Mouse (Mus musculus) embryonic facial prominence, embryonic 14.5 days (tissue): Measurements from ENCODE around the gene Lingo4. TPM values are rescaled to one million over a fixed set of nuclear protein-coding genes. Genes with fewer than 3 reads are reported as not detected.

Source experiments
- ATAC-seq: fragments of 200-750 bp; cut with Nextera tagmentation; 2 replicates; pipeline ENCODE4 v1.8.0; 2017; ENCODE audit warnings: low read depth, moderate number of reproducible peaks, moderate TSS enrichment
- DNase-seq: peaks from one replicate; pipeline ENCODE4 v3.0.0-alpha.2; 2015; ENCODE audit warnings: low spot score
- H3K27ac ChIP-seq: fragments of 300-500 bp; sonication (generic); replicated peaks from 2 replicates; pipeline ENCODE4 v1.5.1; 2014; ENCODE audit warnings: low read depth, mild to moderate bottlenecking, low read length, moderate library complexity
- H3K27me3 ChIP-seq: fragments of 300-500 bp; sonication (generic); replicated peaks from 2 replicates; pipeline ENCODE4 v1.6.1; 2014; ENCODE audit warnings: low read length; ENCODE audit not compliant: control insufficient read depth, insufficient read depth
- H3K36me3 ChIP-seq: fragments of 300-500 bp; sonication (generic); 2 replicates; pipeline ENCODE4 v1.6.1; 2014; ENCODE audit warnings: low read length, mixed read lengths; ENCODE audit not compliant: control insufficient read depth, insufficient read depth
- H3K4me1 ChIP-seq: fragments of 300-500 bp; sonication (generic); 2 replicates; pipeline ENCODE4 v1.6.1; 2014; ENCODE audit warnings: antibody characterized with exemption, low read length; ENCODE audit not compliant: control insufficient read depth, insufficient read depth
- H3K4me2 ChIP-seq: fragments of 300-500 bp; sonication (generic); 2 replicates; pipeline ENCODE4 v1.6.1; 2014; ENCODE audit warnings: low read depth, mild to moderate bottlenecking, low read length, moderate library complexity, mixed read lengths
- H3K4me3 ChIP-seq: fragments of 300-500 bp; sonication (generic); 2 replicates; pipeline ENCODE4 v1.5.1; 2014; ENCODE audit warnings: low read depth, mild to moderate bottlenecking, low read length
- H3K9ac ChIP-seq: fragments of 300-500 bp; sonication (generic); 2 replicates; pipeline ENCODE4 v1.6.1; 2014; ENCODE audit warnings: low read depth, mild to moderate bottlenecking, low read length, moderate library complexity, mixed read lengths
- H3K9me3 ChIP-seq: fragments of 300-500 bp; sonication (generic); 2 replicates; pipeline ENCODE4 v1.6.1; 2016; ENCODE audit warnings: low read length; ENCODE audit not compliant: control insufficient read depth
- WGBS: fragments of 180-500 bp; shearing (Covaris S2); extraction: QIAGEN DNeasy Blood & Tissue Kit; methylation state at CpG from one replicate; pipeline ENCODE4 v1.1.7; 2014; 5-methylcytosine and 5-hydroxymethylcytosine counted together
- polyA plus RNA-seq: library from polyadenylated mRNA; unstranded; fragments of >200 nt; fragmentation: Nextera tagmentation; extraction: Ambion mirVana; gene quantifications from 2 replicates; pipeline ENCODE4 v1.2.1, GENCODE M21; 2014

Lingo4 gene
- polyA plus RNA-seq, 1 experiment from 2014 or later, result 0.08 TPM

DNA sequence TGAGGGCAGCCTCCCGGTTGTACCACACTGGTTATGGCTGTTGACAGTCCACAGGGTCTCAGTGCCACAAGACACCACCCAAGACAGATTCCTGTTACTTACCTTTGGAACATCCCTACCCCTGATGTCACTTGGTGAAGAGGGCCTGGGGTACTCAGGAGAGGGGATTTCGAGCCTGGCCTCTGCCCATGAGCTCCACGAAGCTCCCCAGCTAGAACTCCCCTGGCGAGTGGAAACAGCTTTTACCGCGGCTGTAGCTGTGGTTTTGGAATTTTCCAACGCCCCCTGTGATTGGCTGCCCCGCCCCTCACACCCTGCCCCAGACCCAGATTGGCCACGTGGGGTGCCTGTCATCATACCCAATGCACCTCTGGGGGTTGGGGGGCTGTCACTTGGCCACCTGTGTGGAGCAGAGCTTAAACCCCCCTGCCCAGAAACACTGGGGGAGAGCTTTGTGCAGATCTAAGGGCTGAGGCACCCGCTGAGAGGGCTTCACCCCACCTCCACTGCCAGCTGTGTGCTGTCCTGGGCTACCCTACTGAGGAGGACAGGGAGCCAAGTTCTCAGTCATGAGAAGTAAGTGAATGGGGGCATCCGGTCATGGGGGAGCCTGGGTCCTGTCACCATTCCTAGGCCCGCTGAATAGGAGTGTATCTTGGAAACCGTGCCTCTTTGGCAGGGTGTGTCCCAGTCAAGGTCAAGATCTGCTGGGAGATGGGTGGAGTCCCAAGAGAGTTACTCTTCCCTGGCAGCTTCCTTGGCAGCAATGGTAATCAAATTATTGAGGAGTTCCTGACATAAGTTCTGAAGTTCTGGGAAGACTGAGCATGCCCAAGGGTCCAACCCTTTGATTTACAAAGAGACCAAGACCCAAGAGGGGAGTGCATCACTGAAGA lies 21.0 kb upstream of the Lingo4 start:
- 19% methylated on average over 13 of the region's 13 CpGs for WGBS
- no peaks in the 10 kb centered on the region for H3K9me3 ChIP-seq
- H3K27ac ChIP-seq, result no peak overlapping the region
- H3K4me3 ChIP-seq, result no peak overlapping the region
- no peak overlapping the region for H3K9ac ChIP-seq
- no peaks in the 10 kb centered on the region for H3K27me3 ChIP-seq
- H3K36me3 ChIP-seq, result no peaks in the 10 kb centered on the region
- no peak overlapping the region for H3K4me2 ChIP-seq
- H3K4me1 ChIP-seq, result peaks cover 17% of the 10 kb centered on the region
- DNase-seq (no peak), ATAC-seq (no peak)

DNA sequence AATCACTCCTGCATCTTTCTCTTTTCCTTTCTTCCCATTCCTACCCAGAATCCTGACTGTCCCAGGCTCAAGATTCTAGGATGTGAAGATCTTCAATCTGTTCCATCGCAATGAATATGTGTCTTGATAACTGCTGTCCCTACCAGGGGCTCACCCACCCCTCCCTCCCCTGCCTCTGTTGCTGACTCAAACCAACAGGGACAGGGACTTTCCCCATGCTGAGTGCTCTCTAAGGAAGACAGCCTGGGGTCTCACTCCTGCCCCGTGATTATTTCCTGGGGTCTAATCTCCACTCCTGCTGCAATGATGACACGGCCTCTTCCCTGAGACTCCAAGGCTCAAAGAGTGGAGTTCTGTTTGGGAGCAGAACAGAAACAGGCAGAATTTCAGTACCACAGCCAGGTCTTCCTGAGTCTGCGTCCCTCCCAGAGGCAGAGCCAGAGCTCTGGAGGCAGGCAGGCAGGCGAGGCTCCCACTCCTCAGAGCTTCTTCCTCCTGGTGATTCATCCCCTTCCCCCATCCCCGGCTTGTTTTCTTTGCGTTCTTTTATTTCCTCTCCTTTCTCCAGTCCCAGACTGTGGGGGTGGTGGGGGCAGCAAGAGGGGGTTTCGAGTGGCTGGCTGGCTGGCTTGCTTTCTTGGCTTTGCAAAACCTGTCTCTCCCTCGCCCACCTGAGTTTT lies 18.3 kb upstream of the Lingo4 start:
- DNase-seq (no peak), ATAC-seq (no peak)
- no peak overlapping the region for H3K4me3 ChIP-seq
- H3K4me2 ChIP-seq, result no peak overlapping the region
- 15% methylated on average over 9 of the region's 9 CpGs for WGBS
- H3K27ac ChIP-seq, result no peak overlapping the region
- no peaks in the 10 kb centered on the region for H3K27me3 ChIP-seq
- H3K9me3 ChIP-seq, result no peaks in the 10 kb centered on the region
- no peak overlapping the region for H3K9ac ChIP-seq
- H3K36me3 ChIP-seq, result no peaks in the 10 kb centered on the region
- H3K4me1 ChIP-seq, result peaks cover 5% of the 10 kb centered on the region; the same call in 1 of the 2 replicates

DNA sequence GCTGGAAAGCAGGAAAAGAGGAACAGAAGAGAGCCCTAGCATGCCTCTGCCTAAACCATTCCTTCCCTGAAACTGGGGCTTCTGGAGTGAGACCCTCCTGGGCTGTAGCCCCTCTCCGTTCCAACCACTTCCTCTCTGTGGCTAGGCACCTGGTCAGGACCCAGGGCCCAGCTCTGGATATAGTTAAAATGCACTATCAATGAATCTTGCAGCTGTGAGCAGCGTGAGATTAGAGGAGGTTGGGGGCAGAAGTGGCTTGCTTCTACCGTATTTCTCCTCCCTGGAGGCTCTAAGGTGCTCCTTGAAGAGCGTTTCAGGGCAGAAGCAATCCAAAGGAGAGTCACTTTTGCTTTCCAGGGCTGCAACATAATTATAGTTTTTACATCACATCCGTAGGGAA lies 16.0 kb upstream of the Lingo4 start:
- Histone ChIP-seq H3K4me1 (peaks cover 2% of the 10 kb centered on the region; the same call in 1 of the 2 replicates), H3K36me3 (no peaks in the 10 kb centered on the region), H3K9me3 (no peaks in the 10 kb centered on the region), H3K27ac (no peak overlapping the region), H3K27me3 (no peaks in the 10 kb centered on the region), H3K4me2 (no peak overlapping the region), H3K4me3 (no peak overlapping the region), H3K9ac (no peak overlapping the region)
- ATAC-seq (no peak), DNase-seq (no peak)
- WGBS, result 60% methylated on average over 5 of the region's 5 CpGs

DNA sequence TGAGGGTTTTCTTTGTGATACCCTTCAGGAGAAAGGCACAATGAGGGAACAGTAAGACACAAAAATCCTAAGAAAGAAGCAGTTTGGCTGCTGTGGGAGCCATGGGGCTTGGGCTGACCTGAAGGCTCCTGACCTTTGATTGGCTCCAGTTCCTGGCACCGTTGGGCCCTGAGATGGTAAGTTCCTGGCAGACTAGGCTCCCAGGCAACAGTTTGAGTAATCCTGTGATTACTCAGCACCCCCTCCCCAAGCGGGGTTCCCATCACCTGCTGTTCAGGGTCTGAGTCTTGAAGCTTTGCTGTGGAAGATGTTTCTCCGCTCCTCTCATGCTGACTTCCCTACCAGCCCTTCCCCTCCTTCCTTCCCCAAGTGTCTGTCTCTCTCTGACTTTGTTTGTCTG lies 14.8 kb upstream of the Lingo4 start:
- no peak overlapping the region for H3K4me3 ChIP-seq
- ATAC-seq (no peak), DNase-seq (no peak)
- H3K9ac ChIP-seq, result no peak overlapping the region
- H3K27me3 ChIP-seq, result no peaks in the 10 kb centered on the region
- no peaks in the 10 kb centered on the region for H3K36me3 ChIP-seq
- H3K4me2 ChIP-seq, result no peak overlapping the region
- WGBS, result 57% methylated on average over 3 of the region's 3 CpGs
- no peak overlapping the region for H3K27ac ChIP-seq
- H3K4me1 ChIP-seq, result no peaks in the 10 kb centered on the region
- H3K9me3 ChIP-seq, result no peaks in the 10 kb centered on the region

DNA sequence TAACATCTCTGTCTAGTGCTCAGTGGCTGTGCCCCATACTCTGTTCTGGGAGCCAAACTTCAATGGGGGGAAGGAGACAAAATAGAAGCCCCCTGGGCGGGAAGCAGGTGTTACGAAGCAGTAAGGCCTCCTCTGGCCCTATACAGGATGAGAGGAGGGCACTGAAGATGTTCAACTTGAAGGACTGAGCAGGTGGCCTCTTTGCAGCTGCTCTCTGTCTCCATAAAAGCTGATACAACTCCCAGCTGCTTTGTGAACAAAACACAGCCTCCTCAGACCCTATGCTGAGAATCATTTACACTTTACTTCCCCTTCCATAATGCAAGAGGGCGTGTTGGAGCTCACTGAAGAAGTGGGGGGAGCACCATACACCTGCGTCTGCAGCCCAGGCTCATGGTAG lies 11.6 kb upstream of the Lingo4 start:
- Histone ChIP-seq H3K9me3 (no peaks in the 10 kb centered on the region), H3K4me2 (no peak overlapping the region), H3K9ac (no peak overlapping the region), H3K27me3 (no peaks in the 10 kb centered on the region), H3K4me1 (no peaks in the 10 kb centered on the region), H3K36me3 (no peaks in the 10 kb centered on the region), H3K4me3 (no peak overlapping the region), H3K27ac (no peak overlapping the region)
- no peak for DNase-seq
- no peak for ATAC-seq
- WGBS, result 64% methylated on average over 4 of the region's 4 CpGs

DNA sequence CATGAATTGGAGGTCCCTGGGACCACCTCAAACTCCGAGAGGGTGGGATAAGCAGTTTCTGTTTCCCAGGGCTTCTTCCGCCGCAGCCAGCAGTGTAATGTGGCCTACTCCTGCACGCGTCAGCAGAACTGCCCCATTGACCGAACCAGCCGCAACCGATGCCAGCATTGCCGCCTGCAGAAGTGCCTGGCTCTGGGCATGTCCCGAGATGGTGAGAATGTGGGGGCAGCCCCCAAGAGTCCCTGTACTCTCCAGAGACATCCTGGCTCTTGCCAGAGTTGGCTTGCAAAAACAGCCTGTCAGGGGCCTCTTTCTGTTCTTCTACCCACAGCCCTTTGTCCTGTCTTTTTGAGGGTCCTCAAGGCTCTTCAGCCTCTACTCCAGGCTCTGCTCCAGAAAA lies 10.9 kb upstream of the Lingo4 start:
- no peaks in the 10 kb centered on the region for H3K27me3 ChIP-seq
- no peak overlapping the region for H3K9ac ChIP-seq
- ATAC-seq (no peak), DNase-seq (no peak)
- H3K9me3 ChIP-seq, result no peaks in the 10 kb centered on the region
- H3K4me2 ChIP-seq, result no peak overlapping the region
- no peaks in the 10 kb centered on the region for H3K4me1 ChIP-seq
- H3K27ac ChIP-seq, result no peak overlapping the region
- 89% methylated on average over 9 of the region's 10 CpGs for whole genome bisulfite sequencing
- no peaks in the 10 kb centered on the region for H3K36me3 ChIP-seq
- no peak overlapping the region for H3K4me3 ChIP-seq

DNA sequence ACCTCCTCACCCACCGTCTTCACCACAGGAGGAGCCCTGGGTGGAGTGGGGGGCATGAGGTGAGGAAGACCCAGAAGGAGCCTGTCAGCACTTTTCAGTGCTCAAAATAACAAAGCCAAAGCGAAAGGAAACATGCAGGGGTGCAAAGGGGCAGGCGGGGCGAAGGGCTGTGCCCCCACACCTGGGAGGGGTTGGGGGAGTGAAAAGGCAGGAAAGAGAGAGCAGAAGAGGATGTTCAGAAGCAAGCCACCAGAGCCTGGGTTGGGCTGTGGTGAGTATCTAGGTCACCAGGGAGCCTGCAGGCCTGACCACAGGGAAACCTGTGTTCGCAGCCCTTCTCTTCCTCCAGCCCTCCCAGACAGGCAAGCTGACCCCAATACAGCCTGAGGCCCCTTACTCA lies 10.3 kb upstream of the Lingo4 start:
- 81% methylated on average over 5 of the region's 5 CpGs for WGBS
- H3K4me1 ChIP-seq, result no peaks in the 10 kb centered on the region
- DNase-seq (no peak), ATAC-seq (no peak)
- no peak overlapping the region for H3K27ac ChIP-seq
- no peaks in the 10 kb centered on the region for H3K36me3 ChIP-seq
- no peak overlapping the region for H3K9ac ChIP-seq
- no peak overlapping the region for H3K4me2 ChIP-seq
- H3K9me3 ChIP-seq, result no peaks in the 10 kb centered on the region
- H3K4me3 ChIP-seq, result no peak overlapping the region
- no peaks in the 10 kb centered on the region for H3K27me3 ChIP-seq

DNA sequence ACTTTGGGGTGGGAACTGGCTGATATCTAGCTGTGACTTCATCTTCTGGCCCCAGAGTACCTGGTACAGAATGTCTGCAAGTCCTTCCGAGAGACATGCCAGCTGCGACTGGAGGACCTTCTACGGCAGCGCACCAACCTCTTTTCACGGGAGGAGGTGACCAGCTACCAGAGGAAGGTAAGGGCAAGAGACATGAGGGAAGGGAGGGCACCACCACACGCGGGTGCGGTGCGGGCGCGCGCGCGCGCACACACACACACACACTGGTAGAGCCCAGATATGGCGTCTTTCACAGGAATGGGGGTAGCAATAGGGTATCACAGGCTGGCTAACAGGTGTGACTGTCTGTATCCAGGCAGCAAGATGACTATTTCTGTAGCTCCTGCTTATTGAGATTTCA lies 8.9 kb upstream of the Lingo4 start:
- Histone ChIP-seq H3K27me3 (no peaks in the 10 kb centered on the region), H3K27ac (no peak overlapping the region), H3K36me3 (no peaks in the 10 kb centered on the region), H3K4me2 (no peak overlapping the region), H3K4me3 (no peak overlapping the region), H3K9ac (no peak overlapping the region), H3K4me1 (no peaks in the 10 kb centered on the region), H3K9me3 (no peaks in the 10 kb centered on the region)
- 96% methylated on average over 16 of the region's 16 CpGs for WGBS
- no peak for ATAC-seq
- DNase-seq, result no peak
